Mouse (Mus musculus) cerebellum, adult 18-20 months (tissue): Measurements from ENCODE around the gene Mmp28.
A peak's percentile ranks its signal among the peaks of the same experiment; 100 is the strongest.

Experiments
- DNase-seq, 2 experiments: peaks; one replicate each; pipeline ENCODE4 v3.0.0; 2021

Mmp28 gene

GRCm38 (mm10) chr11:83462711-83463244, at the start of gene Mmp28:
Mmp28 (minus strand) TSS chr11:83463071.
- DNase-seq, result peak; percentile 34 to 56

GRCm38 (mm10) chr11:83509521-83509920, 46.6 kb upstream of the Mmp28 start:
- DNase-seq, result no peak

- no peak for DNase-seq
Observed at GRCm38 (mm10) chr11:83504308-83504707, 41.4 kb upstream of the Mmp28 start.

- DNase-seq, result no peak
Observed at GRCm38 (mm10) chr11:83495571-83495970, 32.7 kb upstream of the Mmp28 start.

GRCm38 (mm10) chr11:83491488-83491887, 28.6 kb upstream of the Mmp28 start:
- no peak for DNase-seq

GRCm38 (mm10) chr11:83473235-83474016, 10.6 kb upstream of the Mmp28 start:
- DNase-seq, result no peak

GRCm38 (mm10) chr11:83472324-83473234, 9.7 kb upstream of the Mmp28 start, which contains the start of gene Taf15:
Taf15 (plus strand) TSS chr11:83473086.
- DNase-seq, result peak; percentile 99

- no peak for DNase-seq
Observed at GRCm38 (mm10) chr11:83471766-83472165, 8.9 kb upstream of the Mmp28 start.

GRCm38 (mm10) chr11:83468765-83469164, 5.9 kb upstream of the Mmp28 start:
- no peak for DNase-seq

GRCm38 (mm10) chr11:83467120-83467652, 4.3 kb upstream of the Mmp28 start:
- DNase-seq, result peak; percentile 25 to 44

GRCm38 (mm10) chr11:83465976-83466375, 3.1 kb upstream of the Mmp28 start:
- DNase-seq, result peak; percentile 78 to 89

- DNase-seq, result no peak
Observed at GRCm38 (mm10) chr11:83461462-83462027, 1.3 kb downstream of the Mmp28 start.

GRCm38 (mm10) chr11:83457912-83458601, 4.8 kb downstream of the Mmp28 start:
- DNase-seq, result no peak

GRCm38 (mm10) chr11:83457257-83457656, 5.6 kb downstream of the Mmp28 start:
- no peak for DNase-seq

- DNase-seq, result no peak
Observed at GRCm38 (mm10) chr11:83455608-83456007, 7.3 kb downstream of the Mmp28 start.

- DNase-seq, result no peak
Observed at GRCm38 (mm10) chr11:83454548-83454947, 8.3 kb downstream of the Mmp28 start.

GRCm38 (mm10) chr11:83451281-83451680, 11.6 kb downstream of the Mmp28 start:
- DNase-seq, result no peak

- no peak for DNase-seq
Observed at GRCm38 (mm10) chr11:83450550-83450949, 12.3 kb downstream of the Mmp28 start.

GRCm38 (mm10) chr11:83449298-83449697, 13.6 kb downstream of the Mmp28 start:
- no peak for DNase-seq

GRCm38 (mm10) chr11:83448927-83449236, 14.0 kb downstream of the Mmp28 start:
- no peak for DNase-seq

GRCm38 (mm10) chr11:83448021-83448926, 14.6 kb downstream of the Mmp28 start:
- no peak for DNase-seq
